Mouse (Mus musculus) megakaryocyte-erythroid progenitor cell, adult 5-6 weeks (primary cell): ENCODE data around the gene Aatk. TPM values are rescaled to one million over a fixed set of nuclear protein-coding genes. Genes with fewer than 3 reads are reported as not detected.
A peak's percentile ranks its signal among the peaks of the same experiment; 100 is the strongest.

Experiments
- ATAC-seq: replicated peaks from 2 replicates; pipeline ENCODE4 v1.8.0; 2016; ENCODE audit warnings: mild to moderate bottlenecking, inconsistent platforms; ENCODE audit not compliant: severe bottlenecking, poor library complexity, low FRiP score, low TSS enrichment
- total RNA-seq, 2 experiments: library from RNA; stranded (forward) in 1 of 2; stranded (reverse) in 1 of 2; fragments of 200-1000, 215-1000 nt in 1 of 2; fragments of >200 nt in 1 of 2; fragmentation: Nextera tagmentation in 1 of 2; gene quantifications; 2 replicates each; pipeline ENCODE4 v1.2.3; 2014 to 2017

Gene Aatk
- total RNA-seq, 2 experiments from 2014 or later = not detected

DNA sequence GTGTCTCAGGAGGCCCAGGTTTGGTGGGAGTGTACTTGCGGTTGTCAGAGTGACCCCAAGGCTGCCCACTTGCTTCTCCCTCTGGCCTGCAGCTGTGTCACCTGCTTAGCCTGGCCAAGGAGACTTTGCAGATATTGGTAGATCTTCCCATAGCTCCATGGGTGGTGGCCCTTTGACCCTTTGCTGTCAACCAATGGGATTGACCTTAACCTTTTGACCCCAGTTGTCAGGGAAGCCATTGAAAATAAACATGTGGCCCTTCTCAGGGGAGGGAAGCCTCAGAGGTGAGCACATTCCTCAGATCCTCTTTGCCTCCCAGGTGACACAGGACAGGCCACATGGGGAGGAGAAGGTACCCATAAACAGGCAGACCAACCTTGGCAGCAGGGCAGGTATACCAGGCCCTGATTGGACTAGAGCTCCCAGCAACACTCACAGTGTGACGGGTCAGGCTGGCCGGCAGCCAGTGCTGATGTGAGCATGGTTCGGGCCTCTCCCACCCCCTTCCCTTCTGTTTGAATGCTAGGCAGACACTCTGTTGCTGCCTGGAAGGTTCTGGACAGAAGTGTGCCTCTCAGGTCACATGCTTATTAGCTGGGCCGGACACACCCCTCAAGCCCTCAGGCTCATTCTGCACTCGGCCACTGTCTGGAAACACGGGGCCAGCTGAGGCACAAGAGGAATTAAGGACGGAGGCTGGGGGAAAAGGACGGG is 17.4 kb downstream of the Aatk start:
- no peak for ATAC-seq

DNA sequence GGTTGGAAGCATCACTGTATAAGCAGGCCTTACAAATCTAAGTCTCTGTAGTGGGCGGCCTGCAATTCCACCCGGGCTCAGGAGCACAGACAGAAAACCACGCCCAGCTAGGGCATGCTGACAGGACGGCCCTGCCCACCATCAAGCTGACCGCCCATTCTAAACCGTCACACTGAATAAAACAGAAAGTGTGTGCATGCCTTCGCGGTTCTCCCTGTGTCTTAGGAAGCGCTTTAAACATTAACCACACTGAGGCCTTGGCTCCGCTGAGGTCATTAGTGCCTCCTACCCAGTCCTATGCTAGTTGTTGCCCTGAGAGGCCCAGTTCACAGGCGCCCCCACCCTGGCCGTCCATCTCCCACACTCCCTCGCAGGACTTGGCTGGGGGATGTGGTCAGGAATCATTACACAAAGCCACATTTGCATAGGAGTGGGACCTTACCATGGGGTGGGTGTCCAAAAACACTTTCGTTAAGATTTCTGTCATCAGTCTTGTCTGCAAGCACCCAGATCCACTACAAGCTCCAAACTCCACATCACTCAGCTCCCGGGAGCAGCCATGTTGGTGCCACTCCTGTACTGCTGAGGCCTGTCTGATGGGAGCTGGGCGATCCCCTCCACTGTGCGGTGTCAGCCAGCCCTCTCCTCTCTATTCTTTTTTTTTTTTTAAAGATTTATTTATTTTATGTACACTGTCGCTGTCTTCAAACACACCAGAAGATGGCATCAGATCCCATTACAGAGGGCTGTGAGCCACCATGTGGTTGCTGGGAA is 18.5 kb downstream of the Aatk start:
- ATAC-seq = no peak

DNA sequence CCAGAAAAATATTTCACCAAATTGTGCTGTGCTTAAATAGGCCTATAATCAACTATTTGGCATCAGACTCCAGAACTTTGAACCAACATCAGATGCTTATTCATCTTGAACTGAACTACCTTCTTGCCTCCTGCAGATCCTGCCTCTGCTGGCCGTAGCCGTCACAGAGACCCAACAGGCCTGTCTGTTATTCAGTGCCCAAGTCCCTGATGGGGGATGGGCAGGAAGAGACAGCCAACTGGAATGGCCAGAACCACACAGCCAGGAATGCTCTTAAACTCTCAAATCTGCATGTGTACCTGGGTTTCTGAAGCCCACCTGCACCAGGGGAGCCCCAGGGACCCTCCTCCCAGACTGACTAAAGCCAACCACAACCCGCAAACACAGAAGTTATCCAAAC is 20.0 kb downstream of the Aatk start:
- no peak for ATAC-seq

DNA sequence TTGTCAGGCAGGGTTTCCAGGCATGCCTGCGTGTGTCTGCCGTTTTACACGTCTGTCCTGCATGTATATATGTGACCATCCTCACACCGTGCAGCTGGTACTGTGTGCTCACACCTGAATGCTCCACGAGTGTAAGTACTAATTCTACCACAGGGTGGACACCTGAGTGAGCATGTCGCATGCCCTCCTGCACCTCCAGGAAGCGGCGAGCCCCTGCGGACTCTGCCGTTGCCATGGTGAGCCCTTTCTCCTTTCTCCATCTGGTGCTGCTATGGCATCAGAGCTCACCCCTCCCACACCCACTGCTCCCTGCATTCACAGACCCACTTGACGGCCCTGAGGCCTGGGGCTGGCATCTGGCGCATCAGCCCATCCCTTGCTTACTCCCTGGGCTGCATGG is 24.1 kb downstream of the Aatk start:
- ATAC-seq = no peak; the same call in 1 of the 2 replicates

DNA sequence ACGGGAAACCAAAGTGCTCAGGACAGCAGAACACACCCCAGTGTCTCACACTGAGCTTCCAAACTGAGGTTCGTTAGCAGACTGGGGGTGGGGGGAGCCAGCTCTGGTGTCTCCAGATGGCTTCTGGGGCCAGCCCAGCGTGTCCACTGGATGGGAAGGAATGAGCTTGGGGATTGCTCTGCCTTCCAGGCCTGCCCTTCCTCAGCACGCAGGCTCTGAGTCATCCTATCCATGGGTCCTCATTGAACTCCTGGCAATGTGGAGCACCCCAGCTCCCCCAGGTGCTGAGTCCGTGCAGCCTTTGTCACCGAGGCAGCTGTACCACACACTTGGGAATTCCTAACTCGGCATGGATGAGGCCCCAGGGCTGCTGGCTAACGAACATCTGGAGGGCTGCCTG is 24.8 kb downstream of the Aatk start:
- ATAC-seq = no peak

DNA sequence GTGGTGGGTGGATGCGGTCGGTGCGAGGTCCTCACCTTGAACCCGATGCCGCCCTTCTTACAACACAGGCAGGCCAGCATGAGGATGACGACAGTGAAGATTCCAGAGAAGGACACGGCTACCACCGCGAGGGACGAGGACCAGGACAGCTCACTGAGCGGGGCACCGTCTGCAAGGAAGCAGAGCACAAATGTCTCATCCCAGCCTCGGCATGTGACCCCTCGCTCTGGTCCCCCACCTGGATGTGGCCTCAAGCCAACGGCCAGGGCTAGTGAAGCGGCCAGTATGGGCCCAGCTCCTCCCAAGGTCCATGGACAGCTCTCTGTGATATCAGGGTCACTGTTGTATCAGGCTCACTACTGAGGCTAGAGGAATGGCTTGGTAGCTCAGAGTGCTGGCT is 25.6 kb downstream of the Aatk start:
- ATAC-seq = no peak

DNA sequence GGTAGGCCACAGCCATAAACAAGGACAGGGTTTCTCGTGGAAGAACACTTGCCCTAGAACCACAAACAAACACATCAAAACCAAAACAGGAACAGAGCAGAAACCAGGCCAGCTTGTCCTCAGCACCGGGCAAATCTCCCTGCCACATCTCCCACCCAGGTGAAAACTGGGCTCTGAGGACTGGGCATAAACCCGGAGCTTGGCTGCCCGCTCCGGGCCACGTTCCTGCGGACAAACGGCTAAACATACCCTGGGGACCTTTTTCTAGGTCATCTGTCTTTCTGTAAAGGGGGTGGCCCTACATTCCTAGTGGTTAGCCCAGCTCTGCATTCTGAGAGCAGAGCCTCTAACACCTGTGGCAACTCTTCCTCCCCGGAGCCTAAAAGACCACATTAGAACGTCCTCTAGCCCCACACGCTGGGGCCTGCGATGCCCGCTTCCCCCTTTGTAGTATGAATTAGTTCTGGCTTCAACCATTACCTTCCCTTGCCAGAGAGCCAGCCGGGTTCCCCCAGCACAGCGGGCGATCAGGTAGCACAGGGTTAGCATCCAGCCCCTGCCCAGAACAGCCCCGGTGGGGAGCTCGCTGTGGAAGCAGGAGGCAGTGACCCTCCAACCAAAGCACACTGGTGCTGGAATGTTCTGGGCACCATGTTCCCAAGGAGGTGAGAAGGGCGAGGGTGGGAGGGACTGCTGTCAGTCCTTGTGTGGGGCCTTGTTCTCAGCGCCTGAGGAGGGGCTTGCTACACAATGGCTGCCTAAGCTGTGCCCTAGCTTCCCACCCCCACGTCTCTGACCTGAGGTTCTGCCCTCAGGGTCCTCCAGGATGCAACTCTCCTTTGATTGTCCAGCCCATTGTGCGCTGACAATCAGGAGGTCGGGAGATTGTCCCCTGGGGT is 27.2 kb downstream of the Aatk start:
- ATAC-seq = no peak

GRCm38 (mm10) chr11:120017011-120017410 is 30.0 kb downstream of the Aatk start:
- no peak for ATAC-seq

GRCm38 (mm10) chr11:120014758-120015157 is 32.2 kb downstream of the Aatk start:
- no peak for ATAC-seq

DNA sequence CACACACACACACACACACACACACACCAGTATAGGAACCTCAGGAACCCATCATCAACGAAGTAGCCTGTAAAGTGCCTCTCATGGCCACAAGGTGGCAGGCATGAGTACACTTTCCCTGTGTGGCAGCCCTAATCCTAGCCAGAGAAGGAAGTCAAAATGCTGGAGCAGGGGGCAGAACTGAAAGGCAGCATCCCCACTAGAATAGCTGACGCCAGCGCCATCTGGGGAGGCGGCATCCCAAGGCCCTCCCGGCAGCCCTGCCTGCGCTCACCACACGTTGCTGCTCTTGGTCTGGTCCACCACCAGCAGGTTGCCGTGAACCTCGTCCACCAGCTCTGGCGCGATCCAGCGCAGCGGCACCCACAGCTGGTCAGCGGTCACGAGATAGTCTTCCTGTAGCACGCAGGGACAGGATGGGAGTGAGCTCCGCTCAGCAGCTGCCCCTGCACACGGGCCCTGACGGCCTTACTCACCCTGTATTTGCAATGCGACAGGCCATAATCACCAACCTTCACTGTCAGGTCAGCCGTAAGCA is 33.7 kb downstream of the Aatk start:
- ATAC-seq = peak; percentile 71

GRCm38 (mm10) chr11:120012702-120013101 is 34.3 kb downstream of the Aatk start:
- no peak for ATAC-seq

DNA sequence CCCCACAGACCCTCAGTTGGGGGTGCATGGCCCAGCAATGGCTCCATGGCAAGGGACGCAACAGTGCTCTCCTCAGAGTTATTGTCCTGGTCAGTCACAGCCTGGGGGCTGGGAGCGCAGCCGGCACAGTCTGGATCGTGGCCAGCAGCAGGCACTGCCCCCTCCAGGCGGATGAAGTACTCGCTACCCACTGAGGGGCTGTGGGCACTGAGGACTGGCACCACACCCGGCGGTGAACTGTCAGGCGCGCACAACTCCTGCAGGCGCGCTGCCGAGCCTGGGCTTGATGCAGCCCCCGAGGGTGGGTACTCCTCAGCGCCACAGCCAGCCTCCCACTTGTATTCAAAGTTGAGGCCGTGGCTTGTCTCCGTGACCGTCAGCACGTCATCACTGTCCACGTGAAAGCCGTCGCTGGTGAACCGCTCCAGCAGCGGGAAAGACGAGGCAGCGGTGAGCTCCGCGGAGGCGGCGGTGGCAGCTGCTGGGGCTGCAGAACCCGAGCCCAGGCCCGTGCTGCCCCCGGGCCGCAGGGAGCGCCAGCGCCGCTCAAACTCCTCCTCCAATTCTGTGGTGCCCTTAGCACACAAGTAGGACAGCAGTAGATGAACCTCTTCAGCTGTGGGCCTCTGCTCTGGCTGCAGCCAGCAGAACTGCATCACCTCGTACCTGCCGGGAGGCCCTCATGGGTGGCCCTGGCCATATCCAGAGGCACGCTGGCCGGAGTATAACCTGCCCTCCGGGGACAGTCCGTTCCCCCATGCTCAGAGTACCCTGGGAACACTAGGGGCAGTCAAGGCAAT is 35.0 kb downstream of the Aatk start:
- ATAC-seq = no peak

DNA sequence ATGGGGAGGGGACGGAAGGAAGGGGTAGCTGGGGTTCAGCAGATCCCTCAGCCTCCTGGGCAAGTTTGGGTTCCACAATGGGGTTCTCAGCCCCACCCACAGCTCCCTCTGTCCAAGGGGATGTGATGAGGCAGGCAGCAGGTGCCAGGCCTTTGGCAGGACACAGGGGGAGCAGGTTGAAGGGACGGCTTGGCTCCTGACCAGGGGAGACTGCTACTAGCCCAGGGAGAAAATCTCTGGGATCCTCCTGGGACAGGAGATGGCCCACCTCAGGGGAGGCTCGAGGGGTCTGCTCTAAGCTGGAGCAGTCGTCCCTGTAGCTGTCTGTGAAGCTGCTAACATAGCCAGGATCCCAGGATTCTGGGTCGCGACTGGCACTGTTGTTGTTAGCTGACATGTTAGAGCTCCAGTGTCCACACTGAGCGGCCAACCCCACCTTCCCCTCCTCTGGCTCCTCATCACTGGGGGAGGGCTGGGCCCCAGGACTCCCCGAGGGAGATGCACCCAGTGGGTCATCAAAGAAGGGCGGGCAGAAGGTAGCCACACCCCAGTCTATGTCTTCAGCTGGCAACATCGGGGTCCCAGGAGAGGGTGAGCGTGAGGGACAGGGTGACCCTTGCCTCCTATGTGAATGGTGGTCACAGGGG is 35.7 kb downstream of the Aatk start:
- no peak for ATAC-seq

DNA sequence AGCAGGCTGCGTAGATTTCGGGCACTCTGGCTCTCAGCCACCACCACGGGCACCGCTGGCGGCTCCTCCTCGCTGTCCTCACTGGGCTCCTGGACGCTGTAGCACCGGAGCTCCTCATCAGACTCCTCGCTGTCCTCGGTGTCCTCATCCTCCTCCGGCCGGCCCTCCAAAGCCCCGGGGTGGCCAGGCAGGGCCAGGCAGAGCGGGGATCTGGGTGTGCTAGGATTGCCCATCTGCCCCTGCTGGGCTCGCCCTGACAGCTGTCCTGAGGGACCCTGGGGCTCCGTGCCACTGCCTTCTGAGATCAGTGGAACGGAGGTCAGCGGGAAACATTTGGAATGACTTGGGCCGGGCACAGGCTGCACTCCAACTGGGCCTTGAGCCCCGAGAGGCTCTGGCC is 37.0 kb downstream of the Aatk start:
- ATAC-seq = no peak

DNA sequence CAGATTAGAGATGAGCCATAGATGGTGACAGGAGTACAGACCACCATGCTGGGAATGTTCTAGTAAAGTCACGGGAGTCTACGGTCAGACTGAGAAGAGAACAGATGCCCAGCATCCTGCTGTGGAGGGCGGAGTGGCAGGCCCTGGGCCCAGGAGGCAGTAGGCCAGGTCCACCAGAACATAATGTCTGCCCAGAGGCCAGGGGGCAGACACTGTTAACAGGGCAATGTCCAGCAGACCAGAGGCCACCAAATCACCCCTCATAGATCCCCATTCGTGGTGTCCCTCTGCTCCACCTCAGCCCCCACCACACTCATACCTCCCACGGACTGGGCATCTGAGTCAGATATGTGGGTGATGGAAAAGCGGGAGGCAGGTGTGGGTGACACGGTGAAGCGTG is 38.0 kb downstream of the Aatk start:
- no peak for ATAC-seq

GRCm38 (mm10) chr11:120008501-120008900 is 38.5 kb downstream of the Aatk start:
- no peak for ATAC-seq

GRCm38 (mm10) chr11:120007496-120008080 is 39.4 kb downstream of the Aatk start:
- ATAC-seq = no peak
